Mouse (Mus musculus) limb, embryonic 15.5 days (tissue): ENCODE results near the gene Atp6v0d1. TPM values are rescaled to one million over a fixed set of nuclear protein-coding genes. Genes with fewer than 3 reads are reported as not detected.
A peak's percentile ranks its signal among the peaks of the same experiment; 100 is the strongest.

Source experiments
- ATAC-seq: fragments of 200-750 bp; cut with Nextera tagmentation; 2 replicates; pipeline ENCODE4 v1.8.0; 2017; ENCODE audit warnings: low read depth, moderate TSS enrichment; ENCODE audit not compliant: insufficient number of reproducible peaks, low FRiP score, low TSS enrichment
- H3K27ac ChIP-seq: fragments of 300-500 bp; sonication (generic); 2 replicates; pipeline ENCODE4 v1.5.1; 2015; ENCODE audit warnings: moderate library complexity, mild to moderate bottlenecking, inconsistent platforms
- H3K27me3 ChIP-seq: fragments of 300-500 bp; sonication (generic); 2 replicates; pipeline ENCODE4 v1.6.1; 2015; ENCODE audit warnings: inconsistent platforms
- H3K36me3 ChIP-seq: fragments of 300-500 bp; sonication (generic); 2 replicates; pipeline ENCODE4 v1.6.1; 2015; ENCODE audit warnings: inconsistent platforms
- H3K4me1 ChIP-seq: fragments of 300-500 bp; sonication (generic); 2 replicates; pipeline ENCODE4 v1.6.1; 2015; ENCODE audit warnings: inconsistent platforms
- H3K4me2 ChIP-seq: fragments of 300-500 bp; sonication (generic); 2 replicates; pipeline ENCODE4 v1.6.1; 2015; ENCODE audit warnings: mild to moderate bottlenecking, inconsistent platforms
- H3K4me3 ChIP-seq: fragments of 300-500 bp; sonication (generic); 2 replicates; pipeline ENCODE4 v1.5.1; 2015; ENCODE audit warnings: mild to moderate bottlenecking, inconsistent platforms
- H3K9ac ChIP-seq: fragments of 300-500 bp; sonication (generic); 2 replicates; pipeline ENCODE4 v1.6.1; 2015; ENCODE audit warnings: inconsistent platforms
- H3K9me3 ChIP-seq: fragments of 300-500 bp; sonication (generic); 2 replicates; pipeline ENCODE4 v1.6.1; 2016; ENCODE audit warnings: inconsistent platforms
- WGBS: fragments of 180-500 bp; shearing (Covaris S2); methylation state at CpG from one replicate; pipeline ENCODE4 v1.1.7; 2015; 5-methylcytosine and 5-hydroxymethylcytosine counted together
- microRNA counts: library from miRNA; unstranded; fragments of <30 nt; microRNA quantifications from one replicate; lab custom pipeline; 2016
- microRNA-seq: library from miRNA; unstranded; fragments of <30 nt; microRNA quantifications from one replicate; pipeline ENCODE4, GENCODE M21; 2016
- polyA plus RNA-seq: library from polyadenylated mRNA; unstranded; fragments of >200 nt; fragmentation: Nextera tagmentation; extraction: Ambion mirVana; gene quantifications from 2 replicates; pipeline ENCODE4 v1.2.1, GENCODE M21; 2015

Gene Atp6v0d1
- polyA plus RNA-seq, 1 experiment from 2014 or later = 97.4 TPM

GRCm38 (mm10) chr8:105476161-105476560 lies 89.7 kb downstream of the Atp6v0d1 start:
- Histone ChIP-seq H3K4me1 (peaks cover 38% of the 10 kb centered on the region), H3K9me3 (no peaks in the 10 kb centered on the region), H3K4me3 (no peak overlapping the region), H3K36me3 (peaks cover 37% of the 10 kb centered on the region), H3K27ac (no peak overlapping the region), H3K27me3 (peaks cover 25% of the 10 kb centered on the region), H3K9ac (no peak overlapping the region), H3K4me2 (no peak overlapping the region)
- WGBS = 92% methylated on average over 7 of the region's 7 CpGs
- no peak for ATAC-seq

- H3K9ac ChIP-seq = no peak overlapping the region
- H3K27ac ChIP-seq = peak overlapping the region; percentile 51; the same call in 1 of the 2 replicates
- H3K36me3 ChIP-seq = peaks cover 37% of the 10 kb centered on the region
- H3K4me1 ChIP-seq = peaks cover 39% of the 10 kb centered on the region
- H3K4me3 ChIP-seq = no peak overlapping the region
- H3K4me2 ChIP-seq = no peak overlapping the region
- H3K9me3 ChIP-seq = no peaks in the 10 kb centered on the region
- peaks cover 25% of the 10 kb centered on the region for H3K27me3 ChIP-seq
- 87% methylated on average over 8 of the region's 8 CpGs for WGBS
- no peak for ATAC-seq
Measured at GRCm38 (mm10) chr8:105475742-105476141, 90.1 kb downstream of the Atp6v0d1 start.

GRCm38 (mm10) chr8:105475254-105475653 lies 90.6 kb downstream of the Atp6v0d1 start:
- Histone ChIP-seq H3K9me3 (no peaks in the 10 kb centered on the region), H3K27ac (peak overlapping the region; percentile 51), H3K27me3 (peaks cover 25% of the 10 kb centered on the region), H3K36me3 (peaks cover 37% of the 10 kb centered on the region), H3K4me3 (no peak overlapping the region), H3K4me2 (no peak overlapping the region), H3K9ac (no peak overlapping the region; the same call in 1 of the 2 replicates), H3K4me1 (peaks cover 44% of the 10 kb centered on the region)
- 40% methylated on average over 4 of the region's 4 CpGs for WGBS
- no peak for ATAC-seq

GRCm38 (mm10) chr8:105474680-105475079 lies 91.2 kb downstream of the Atp6v0d1 start:
- ATAC-seq = no peak
- H3K9me3 ChIP-seq = no peaks in the 10 kb centered on the region
- H3K9ac ChIP-seq = no peak overlapping the region
- 41% methylated on average over 5 of the region's 5 CpGs for WGBS
- no peak overlapping the region for H3K4me3 ChIP-seq
- H3K36me3 ChIP-seq = peaks cover 32% of the 10 kb centered on the region
- H3K4me2 ChIP-seq = no peak overlapping the region
- H3K27me3 ChIP-seq = peaks cover 25% of the 10 kb centered on the region
- peak overlapping the region; percentile 63 for H3K27ac ChIP-seq
- peaks cover 50% of the 10 kb centered on the region for H3K4me1 ChIP-seq

MicroRNA genes within 50 kb of the gene (microRNA counts, 519-probe panel; counts per million panel counts)
- 2,229 counts per million, percentile 43 among the panel's probes with 10 or more counts for microRNA mmu-miR-1966 (lab: Ali Mortazavi, UCI)

Small RNA genes within 50 kb of the gene (microRNA-seq; reads per million reads assigned to microRNA genes)
- not detected for gene Mir1966

Other genes with a start within 250 kb of the Atp6v0d1 start
- 1.7 and 1.9 TPM in 2 replicates for gene Lrrc29, start 239.8 kb downstream of the Atp6v0d1 start, polyA plus RNA-seq
- gene Tmem208, start 239.7 kb downstream of the Atp6v0d1 start, polyA plus RNA-seq = 120 and 129 TPM in 2 replicates
- gene Fhod1, start 218.1 kb downstream of the Atp6v0d1 start, polyA plus RNA-seq = 1.6 and 1.8 TPM in 2 replicates
- 2.7 and 2.9 TPM in 2 replicates for gene Slc9a5, start 217.2 kb downstream of the Atp6v0d1 start, polyA plus RNA-seq
- 0.55 and 0.88 TPM in 2 replicates for gene Plekhg4, start 192.8 kb downstream of the Atp6v0d1 start, polyA plus RNA-seq
- not detected in 2 replicates for gene Kctd19, start 152.5 kb downstream of the Atp6v0d1 start, polyA plus RNA-seq
- gene Lrrc36, start 152.5 kb downstream of the Atp6v0d1 start, polyA plus RNA-seq = 0.37 and 0.53 TPM in 2 replicates
- 160 and 305 TPM in 2 replicates for gene Tppp3, start 94.5 kb downstream of the Atp6v0d1 start, polyA plus RNA-seq
- 40.0 and 42.2 TPM in 2 replicates for gene Zdhhc1, start 69.1 kb downstream of the Atp6v0d1 start, polyA plus RNA-seq
- 1.2 and 1.9 TPM in 2 replicates for gene Hsd11b2, start 47.3 kb downstream of the Atp6v0d1 start, polyA plus RNA-seq
- 20.9 and 24.6 TPM in 2 replicates for gene Ripor1, start 39.2 kb upstream of the Atp6v0d1 start, polyA plus RNA-seq
- 93.8 and 108 TPM in 2 replicates for gene Ctcf, start 70.5 kb upstream of the Atp6v0d1 start, polyA plus RNA-seq
- 1.8 and 2.4 TPM in 2 replicates for gene Agrp, start 71.3 kb upstream of the Atp6v0d1 start, polyA plus RNA-seq
- 0.47 and 0.58 TPM in 2 replicates for gene Carmil2, start 120.2 kb upstream of the Atp6v0d1 start, polyA plus RNA-seq
- 62.6 and 63.2 TPM in 2 replicates for gene Acd, start 135.1 kb upstream of the Atp6v0d1 start, polyA plus RNA-seq
- gene Pard6a, start 135.1 kb upstream of the Atp6v0d1 start, polyA plus RNA-seq = 15.2 and 17.5 TPM in 2 replicates
- gene 4933405L10Rik, start 141.6 kb upstream of the Atp6v0d1 start, polyA plus RNA-seq = 0.12 TPM in 1 of 2 replicates, not detected in the other
- gene Enkd1, start 142.2 kb upstream of the Atp6v0d1 start, polyA plus RNA-seq = 21.7 and 23.0 TPM in 2 replicates
- gene Gfod2, start 192.6 kb upstream of the Atp6v0d1 start, polyA plus RNA-seq = 20.1 and 22.1 TPM in 2 replicates